In genomic region chr13:103232171-103232570, GRCm38 (mm10) we compare ENCODE assay signal across 28 mouse cellular contexts.
"Had no signal": no experiment of that assay in that cellular context is flagged by ENCODE, and none has a peak within 500 bp of the region (broad histone marks: within the 10 kb centered on the region; RNA-seq: fewer than 3 reads in every experiment).

No protein-coding gene starts in this region.

- H3K4me3 ChIP-seq: limb, embryonic 10.5 days; limb, embryonic 12.5 days; limb, embryonic 13.5 days; limb, embryonic 15.5 days; liver, embryonic 12.5 days; liver, embryonic 13.5 days; liver, embryonic 15.5 days; lung, embryonic 15.5 days; megakaryocyte, embryonic 14.5 days; midbrain, embryonic 10.5 days; midbrain, embryonic 12.5 days; midbrain, embryonic 13.5 days; midbrain, embryonic 15.5 days; myocyte; neural tube, embryonic 12.5 days had no signal

- DNase-seq: left cerebral cortex, postnatal 4 days; liver; liver, embryonic 13.5 days; liver, postnatal 0 days; lung, adult 18-20 months; lung, adult 2 months; lung, embryonic 14.5 days; lung, postnatal 10 days; lung, postnatal 14 days; lung, postnatal 36 days; lung, postnatal 4 days; midbrain, embryonic 14.5 days had no signal

- H3K36me3 ChIP-seq: limb, embryonic 10.5 days; limb, embryonic 12.5 days; limb, embryonic 13.5 days; limb, embryonic 15.5 days; liver, embryonic 12.5 days; liver, embryonic 13.5 days; liver, embryonic 15.5 days; lung, embryonic 15.5 days; midbrain, embryonic 10.5 days; midbrain, embryonic 12.5 days; midbrain, embryonic 13.5 days; midbrain, embryonic 15.5 days; neural tube, embryonic 12.5 days had no signal

- H3K27ac ChIP-seq: limb, embryonic 10.5 days; limb, embryonic 12.5 days; limb, embryonic 13.5 days; limb, embryonic 15.5 days; liver, embryonic 12.5 days; liver, embryonic 13.5 days; liver, embryonic 14.5 days; liver, embryonic 15.5 days; lung, embryonic 15.5 days; macrophage; midbrain, embryonic 10.5 days; midbrain, embryonic 12.5 days; midbrain, embryonic 13.5 days; midbrain, embryonic 15.5 days; neural tube, embryonic 12.5 days had no signal

- H3K9me3 ChIP-seq: limb, embryonic 10.5 days; limb, embryonic 12.5 days; limb, embryonic 13.5 days; limb, embryonic 15.5 days; liver, embryonic 12.5 days; liver, embryonic 13.5 days; liver, embryonic 15.5 days; lung, embryonic 15.5 days; megakaryocyte, embryonic 14.5 days; midbrain, embryonic 10.5 days; midbrain, embryonic 12.5 days; midbrain, embryonic 13.5 days; midbrain, embryonic 15.5 days; neural tube, embryonic 12.5 days had no signal

- H3K4me1 ChIP-seq: limb, embryonic 13.5 days; limb, embryonic 15.5 days; liver, embryonic 12.5 days; liver, embryonic 13.5 days; liver, embryonic 15.5 days; lung, embryonic 15.5 days; megakaryocyte, embryonic 14.5 days; midbrain, embryonic 10.5 days; midbrain, embryonic 12.5 days; midbrain, embryonic 13.5 days; midbrain, embryonic 15.5 days; neural tube, embryonic 12.5 days had no signal

- H3K27me3 ChIP-seq: limb, embryonic 12.5 days; limb, embryonic 13.5 days; limb, embryonic 15.5 days; liver, embryonic 12.5 days; liver, embryonic 13.5 days; liver, embryonic 15.5 days; lung, embryonic 15.5 days; megakaryocyte, embryonic 14.5 days; midbrain, embryonic 12.5 days; midbrain, embryonic 13.5 days; midbrain, embryonic 15.5 days; neural tube, embryonic 12.5 days had no signal
